Mouse (Mus musculus) adrenal gland, adult (tissue): ENCODE measurements around the gene Map3k6.

Experiments
- DNase-seq, 2 experiments: peaks; one replicate each; pipeline ENCODE4 v3.0.0; 2022 to 2023; ENCODE audit warnings: low spot score in 1 of 2; ENCODE audit not compliant: inconsistent age in 2 of 2

Map3k6 gene

DNA sequence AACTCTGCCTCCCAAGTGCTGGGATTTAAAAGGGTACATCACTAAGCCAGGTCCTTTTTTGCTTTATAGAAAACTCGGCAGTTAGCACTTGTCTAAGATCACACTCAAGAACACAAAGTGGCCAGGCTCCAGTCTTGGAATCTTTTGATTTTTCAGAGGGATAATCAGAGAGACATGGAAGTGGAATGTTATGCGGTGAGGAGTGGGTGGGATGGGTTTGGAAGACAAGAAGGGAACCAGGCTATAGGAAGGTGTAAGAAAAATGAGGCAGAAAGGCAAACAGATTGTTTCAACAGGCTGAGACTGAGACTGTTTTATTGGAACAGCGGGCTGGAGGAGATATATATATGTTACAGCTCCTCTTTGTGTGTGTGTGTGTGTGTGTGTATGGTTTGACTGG is 37.9 kb downstream of the Map3k6 start:
- DNase-seq: no peak

DNA sequence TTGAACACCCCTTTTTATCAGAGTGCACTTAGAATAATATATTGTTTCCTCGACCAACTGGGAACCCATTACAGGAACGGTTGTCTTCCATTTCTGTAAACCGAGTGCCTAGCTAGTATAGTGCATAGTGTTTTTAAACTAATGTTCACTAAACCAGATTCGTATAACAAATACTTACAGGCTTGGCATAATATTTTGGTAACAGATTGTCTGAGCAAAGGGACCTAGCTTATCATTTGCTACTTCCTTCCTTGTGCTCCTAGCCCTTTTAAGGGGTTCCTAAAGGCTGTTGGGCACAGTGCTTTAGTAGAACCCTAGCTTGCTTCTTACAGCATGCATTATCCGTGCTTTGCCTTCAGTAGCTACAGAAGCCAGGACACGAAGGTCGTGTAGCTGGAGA is 40.9 kb downstream of the Map3k6 start:
- DNase-seq: no peak

DNA sequence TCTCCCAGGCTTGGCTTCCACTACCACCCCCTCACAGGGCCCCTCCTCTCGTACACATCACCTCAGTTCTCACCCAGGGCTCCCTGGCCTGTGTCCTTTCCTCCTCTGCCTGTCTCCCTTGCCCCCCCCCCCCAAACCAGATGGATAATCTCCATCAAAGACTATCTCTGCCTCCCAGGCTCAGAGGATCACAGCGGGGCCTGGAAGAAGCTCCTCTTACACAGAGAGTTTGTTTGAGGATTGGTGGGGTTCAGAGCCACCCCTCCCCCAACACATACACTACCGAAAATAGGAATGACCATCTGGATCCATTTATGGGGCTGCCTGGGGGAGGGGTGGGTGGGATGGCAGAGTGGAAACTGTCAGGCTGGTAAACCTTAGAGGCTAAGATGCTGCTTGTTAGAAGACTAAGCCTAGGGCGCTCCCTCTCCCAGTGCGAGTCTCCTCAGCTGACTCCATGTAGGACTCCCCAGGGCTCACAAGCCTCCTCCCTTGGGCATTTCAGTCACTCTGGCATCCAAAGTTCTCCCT is 41.4 kb downstream of the Map3k6 start:
- DNase-seq: no peak

DNA sequence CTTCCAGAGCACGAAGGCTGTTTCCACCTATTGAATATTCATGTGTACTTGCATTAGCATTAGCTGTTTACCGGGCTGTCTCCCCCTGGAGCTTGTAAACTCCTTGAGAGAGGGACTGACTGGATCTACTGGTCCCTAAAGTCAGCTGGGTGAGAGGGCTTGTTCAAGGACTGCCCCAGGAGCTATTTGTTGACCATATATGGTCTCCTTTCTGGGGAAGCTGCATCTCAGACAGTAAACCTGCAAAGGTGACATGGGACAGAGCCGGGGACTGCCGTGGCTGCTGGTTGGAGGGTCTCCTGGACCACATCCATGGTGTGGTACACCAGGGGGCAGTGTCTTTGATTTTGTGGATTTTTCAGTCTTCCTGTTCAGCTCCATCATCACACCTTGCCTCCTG is 42.0 kb downstream of the Map3k6 start:
- DNase-seq: no peak

DNA sequence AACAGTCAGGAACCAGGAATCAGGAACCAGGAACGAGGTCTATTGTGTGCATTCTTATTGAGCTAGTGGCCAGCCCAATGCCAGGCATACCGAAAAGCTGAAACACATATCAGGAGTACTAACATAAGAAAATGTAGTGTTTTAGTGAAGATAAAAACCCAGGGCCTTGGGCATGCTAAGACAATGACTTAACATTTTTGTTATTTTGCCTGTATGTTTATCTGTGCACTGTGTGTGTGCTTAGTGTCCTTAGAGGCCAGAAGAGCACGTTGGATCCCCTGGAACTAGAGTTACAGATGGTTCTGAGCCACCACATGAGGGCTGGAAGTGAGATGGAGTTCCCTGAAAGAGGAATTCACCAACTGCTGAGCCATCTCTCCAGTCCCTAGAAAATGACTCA is 44.7 kb downstream of the Map3k6 start:
- no peak for DNase-seq

DNA sequence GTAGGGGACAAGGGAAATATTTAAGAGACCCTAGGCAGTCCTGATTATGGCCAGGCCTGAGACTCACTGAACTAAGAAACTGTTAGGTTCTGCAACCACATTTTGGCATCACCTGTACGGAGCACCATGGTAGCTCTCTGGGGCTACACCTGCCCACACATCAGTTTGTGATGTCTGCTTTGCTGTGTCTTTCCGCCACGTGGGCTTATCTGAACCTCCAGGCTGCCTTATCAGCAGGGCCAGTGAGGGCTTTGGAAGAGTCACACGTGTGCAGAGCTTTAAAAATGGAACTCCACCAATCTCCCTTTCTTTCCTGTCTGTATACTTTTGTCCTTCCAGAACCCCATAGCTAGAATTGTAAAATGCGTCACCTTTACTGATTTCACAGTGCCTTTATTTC is 45.3 kb downstream of the Map3k6 start:
- no peak for DNase-seq

DNA sequence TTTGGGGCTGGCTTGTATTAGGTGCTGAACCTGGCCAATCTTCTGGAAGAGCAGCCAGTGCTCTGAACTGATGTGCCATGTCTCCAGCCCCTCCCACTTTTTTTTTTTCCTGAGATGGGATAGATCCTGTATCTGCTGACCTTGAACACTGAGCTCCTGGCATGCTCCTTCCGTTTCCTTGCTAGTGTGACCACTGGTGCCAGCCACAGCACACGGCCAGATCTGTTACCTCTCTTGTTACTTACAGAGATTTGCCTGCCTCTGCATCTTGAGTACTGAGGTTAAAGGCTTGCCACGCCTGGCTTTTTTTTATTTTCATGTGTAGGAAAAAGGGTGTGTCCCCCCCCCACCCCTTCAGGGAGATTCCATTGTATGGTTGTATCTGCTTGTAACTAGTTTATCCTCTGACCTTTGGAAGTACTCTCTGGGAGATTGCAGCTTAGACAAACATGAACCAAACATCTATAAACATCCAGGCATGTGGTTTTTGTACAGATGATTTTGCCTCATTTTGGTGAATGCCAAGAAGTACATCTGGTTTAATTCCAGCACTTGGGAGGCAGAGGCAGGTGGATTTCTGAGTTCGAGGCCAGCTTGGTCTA is 46.0 kb downstream of the Map3k6 start:
- DNase-seq: no peak

DNA sequence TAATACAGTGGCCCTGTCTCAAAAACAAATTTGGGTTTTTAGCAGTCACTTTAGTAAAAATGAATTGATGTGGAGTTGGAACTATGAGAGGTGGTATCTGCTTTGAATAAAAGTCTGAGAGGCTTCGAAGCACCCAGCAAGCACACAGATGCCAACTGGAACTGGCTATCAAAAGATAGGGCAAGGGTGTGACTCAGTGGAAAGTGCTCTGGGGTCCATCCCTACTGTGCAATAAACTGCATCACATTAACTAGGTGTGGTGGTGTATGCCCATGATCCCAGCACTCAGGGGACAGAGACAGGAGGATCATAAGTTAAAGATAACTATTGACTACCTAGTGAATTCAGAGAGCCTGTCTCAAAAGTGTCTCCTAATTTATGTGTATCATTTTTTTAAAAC is 50.6 kb downstream of the Map3k6 start:
- DNase-seq: no peak

DNA sequence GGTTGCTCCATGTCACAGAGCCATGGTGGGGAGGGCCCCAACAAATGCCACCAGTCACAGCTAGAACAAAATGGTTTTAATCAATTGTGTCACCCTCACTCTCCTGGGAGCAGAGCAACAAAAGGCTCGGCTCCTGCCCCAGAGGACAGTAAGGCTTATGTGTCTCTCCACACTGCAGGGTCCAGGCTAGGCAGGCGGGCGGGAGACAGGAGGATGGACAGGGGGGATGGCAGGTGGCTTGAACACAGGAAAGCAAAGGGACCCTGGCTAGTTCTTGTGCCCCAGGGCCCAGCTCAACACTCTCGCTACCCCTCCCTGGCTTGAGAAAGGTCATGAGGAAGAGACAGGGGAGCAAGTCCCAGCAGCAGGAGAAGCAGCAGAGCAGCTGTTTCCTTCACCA is 51.8 kb downstream of the Map3k6 start:
- DNase-seq: no peak

DNA sequence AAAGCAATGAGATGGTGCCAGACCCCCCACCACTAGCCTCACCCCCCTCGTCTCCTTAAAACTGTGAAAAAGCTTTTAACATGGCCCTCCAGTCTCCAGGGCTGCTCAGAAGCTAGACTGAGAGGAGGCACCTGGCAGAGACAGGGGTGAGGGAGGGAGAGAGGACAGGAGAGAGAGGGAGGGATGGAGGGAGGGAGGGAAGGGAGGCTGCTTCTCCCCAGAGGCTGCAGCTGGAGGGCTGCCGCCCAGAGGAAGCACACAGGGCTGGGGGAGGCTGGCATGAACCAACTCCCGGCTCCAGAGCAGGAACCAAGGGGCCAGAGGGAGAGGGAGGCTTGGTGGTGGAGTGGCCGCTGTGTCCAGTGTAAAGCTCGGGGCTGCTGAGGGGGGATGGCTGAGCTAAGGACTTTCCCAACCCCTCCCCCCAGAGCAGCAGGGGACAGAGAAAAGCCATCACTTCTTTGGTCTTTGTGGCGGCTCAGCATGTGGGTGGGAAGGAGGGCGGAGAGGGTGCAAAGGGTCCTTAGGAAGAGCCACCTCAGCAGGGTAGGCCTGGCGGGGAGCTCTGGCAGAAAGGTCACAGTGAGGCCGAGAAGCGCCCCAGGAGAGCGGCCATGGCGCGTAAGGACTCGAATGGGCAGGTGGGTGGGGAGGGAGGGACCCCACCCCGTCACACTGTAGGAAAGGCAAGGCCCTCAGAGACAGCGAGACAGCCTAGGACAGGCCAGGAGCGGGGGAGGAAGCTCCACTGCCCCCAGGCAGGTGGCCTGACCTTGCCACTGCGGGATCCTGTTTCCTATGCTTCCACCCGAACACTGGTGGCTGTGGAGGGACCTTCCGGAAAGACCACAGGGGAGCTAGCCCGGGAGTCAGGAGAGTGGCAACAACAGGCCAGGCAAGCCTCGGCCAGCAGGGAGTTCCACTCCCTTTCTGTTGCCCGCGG is 52.6 kb downstream of the Map3k6 start:
- no peak for DNase-seq

DNA sequence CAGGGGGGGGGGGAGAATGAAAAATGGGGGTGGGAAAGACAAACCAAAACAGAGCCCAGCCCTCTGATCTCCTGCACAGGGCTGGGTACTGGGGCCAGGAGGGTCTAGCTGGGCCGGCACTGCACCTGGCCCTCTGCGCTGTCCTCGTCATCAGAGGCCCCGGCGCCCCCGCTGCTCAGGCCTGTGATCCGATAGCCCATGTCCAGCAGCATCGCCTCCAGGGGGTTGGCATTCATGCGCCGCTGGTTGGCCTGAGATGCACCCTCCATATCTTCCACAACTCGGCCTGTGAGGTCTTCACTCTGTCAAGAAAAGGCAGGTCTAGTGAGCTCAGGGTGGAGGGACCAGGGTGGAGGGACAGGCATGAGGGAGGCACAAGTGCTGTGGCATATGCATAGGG is 53.5 kb downstream of the Map3k6 start:
- no peak for DNase-seq

DNA sequence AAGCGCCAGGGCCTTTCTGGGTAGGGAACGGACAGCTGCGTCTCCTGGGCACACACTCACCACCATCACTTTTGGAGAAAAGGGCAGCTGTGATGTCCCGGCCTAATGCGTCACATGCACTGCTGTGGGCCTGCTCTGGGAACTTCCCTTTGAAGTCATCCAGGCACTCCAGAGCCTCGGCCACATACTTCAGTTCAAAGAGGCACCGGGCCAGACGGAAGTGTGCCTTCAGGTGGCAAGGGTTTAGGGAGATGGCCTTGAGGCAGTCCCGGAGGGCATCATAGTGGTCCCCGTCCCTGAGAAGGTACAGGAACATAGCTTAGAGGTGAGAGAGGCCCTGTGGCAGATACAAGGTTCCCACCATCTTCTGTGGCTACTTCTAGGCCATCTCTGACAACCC is 56.7 kb downstream of the Map3k6 start:
- peak in 1 of 2 experiments; percentile 56 for DNase-seq

DNA sequence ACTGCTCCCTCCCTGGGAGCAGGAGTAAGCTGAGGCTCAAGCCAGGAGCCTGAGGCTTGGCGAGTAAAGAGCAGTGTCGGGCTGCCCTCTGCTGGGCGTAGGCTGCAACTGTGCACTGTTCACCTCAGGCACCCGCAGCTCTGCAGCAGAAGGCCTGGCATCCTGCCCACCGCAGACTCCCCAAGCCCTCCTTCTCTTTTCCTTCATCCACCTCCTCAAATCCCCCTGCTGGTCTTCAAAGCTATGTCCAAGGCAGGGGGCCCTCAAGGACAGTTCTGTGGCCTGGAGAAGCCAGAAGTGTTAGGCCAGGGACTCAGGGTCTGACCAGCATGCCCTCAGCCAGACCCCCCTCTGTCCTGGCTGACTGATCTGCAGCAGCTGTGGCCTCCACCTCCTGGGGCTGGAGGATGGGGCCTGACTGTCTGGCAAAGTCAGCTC is 57.2 kb downstream of the Map3k6 start:
- peak; percentile 85 to 94 for DNase-seq

DNA sequence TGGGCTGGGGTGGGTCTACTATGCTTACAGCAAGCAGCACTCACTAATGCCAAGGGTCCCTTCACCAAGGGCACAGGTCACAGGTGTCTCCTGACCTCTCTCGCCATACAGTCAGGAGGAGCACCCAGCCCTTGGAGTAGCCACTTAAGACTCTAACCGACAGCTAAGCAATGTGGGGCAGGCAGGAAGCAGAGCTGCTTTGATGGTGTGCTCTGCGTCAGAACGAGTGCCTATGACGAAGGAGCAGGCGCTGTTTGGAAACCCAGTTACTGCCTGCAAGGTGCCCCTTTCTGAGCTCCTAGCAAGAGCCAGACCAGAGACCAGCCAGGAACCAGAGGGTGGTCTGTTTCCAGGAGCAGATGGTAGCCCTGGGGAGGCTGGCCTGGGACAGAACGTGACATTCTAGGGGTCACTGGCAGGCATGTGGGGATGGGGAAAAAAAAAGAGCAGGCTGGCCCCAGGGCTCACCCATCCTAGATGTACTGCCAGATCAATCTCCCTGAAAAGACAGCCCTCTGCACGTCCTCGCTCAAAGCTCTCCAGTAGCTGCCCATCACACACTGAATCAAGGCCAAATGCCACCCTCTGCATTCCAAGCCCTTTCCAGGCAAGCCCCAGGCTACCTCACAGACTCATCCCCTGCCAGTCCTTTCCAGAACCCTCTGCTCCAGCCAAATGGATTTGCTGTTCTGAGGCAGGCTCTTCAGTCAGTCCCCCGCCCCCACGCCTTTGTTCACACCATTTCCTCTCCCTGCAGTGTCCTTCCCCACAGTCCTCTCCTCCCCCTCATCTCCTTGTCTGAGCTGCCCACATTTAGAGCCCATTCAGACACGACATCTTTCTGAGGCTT is 58.1 kb downstream of the Map3k6 start:
- DNase-seq: peak; percentile 70 to 78

DNA sequence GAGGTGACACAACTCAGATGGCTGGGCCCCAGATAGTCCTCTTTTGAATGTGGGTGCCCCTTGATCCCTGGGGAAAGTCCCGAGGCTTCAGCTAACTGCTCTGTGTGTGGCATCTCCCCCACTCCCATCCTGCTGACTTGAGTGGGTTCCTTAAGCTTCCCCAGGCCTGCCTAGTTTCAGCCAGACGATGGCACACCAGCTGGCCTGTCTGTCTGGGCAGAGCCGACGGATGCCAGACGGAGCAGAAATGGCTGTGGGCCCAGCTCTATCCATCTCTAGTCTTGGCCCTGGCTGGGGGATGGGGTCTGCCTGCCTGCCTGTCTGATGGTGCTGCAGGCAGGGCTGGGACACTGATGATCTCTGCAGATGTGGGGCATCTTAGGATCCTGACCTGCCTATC is 59.1 kb downstream of the Map3k6 start:
- no peak for DNase-seq

DNA sequence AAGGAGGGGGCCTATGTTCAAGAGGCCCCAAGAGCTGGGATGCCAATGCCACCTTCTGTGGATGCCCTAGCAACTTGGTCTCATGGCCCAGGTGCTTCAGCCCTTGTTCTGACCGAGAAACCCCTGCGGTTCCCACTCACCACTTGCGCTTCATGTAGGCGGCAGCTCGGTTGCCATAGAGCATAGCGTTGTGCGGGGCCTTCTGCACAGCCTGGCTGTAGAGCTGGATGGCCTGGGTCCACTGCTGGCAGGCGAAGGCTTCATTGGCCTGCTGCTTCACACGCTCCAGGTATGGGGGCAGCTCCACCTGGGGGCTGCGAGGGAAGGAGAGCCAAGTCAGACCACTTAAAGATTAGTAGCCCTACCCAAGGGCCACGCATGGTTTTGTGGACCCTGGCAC is 59.8 kb downstream of the Map3k6 start:
- DNase-seq: no peak

DNA sequence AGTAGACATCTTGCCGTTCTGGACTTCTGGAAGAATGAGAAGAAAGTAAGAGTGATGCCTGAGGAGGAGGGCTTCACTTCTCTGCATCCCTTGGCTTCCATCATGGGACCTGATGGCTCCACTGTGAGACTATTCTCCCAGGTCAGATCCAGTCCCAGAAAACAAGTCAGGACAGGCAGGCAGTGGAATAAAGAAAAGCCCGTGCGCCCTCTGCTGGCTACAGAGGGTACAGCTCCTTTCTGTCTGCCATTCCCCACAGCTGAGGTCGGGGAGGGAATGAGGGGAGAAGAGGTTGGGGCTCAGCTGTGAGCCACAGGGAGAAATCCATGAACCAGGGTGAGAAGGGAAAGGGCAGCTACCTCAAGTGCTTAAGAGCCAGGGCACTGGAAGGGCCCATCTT is 61.2 kb downstream of the Map3k6 start:
- DNase-seq: peak; percentile 66 to 88
